Mouse (Mus musculus) stomach, embryonic 15.5 days (tissue): ENCODE data around the gene Fam78a. TPM values are rescaled to one million over a fixed set of nuclear protein-coding genes. Genes with fewer than 3 reads are reported as not detected.

Experiments used
- ATAC-seq: fragments of 200-750 bp; cut with Nextera tagmentation; 2 replicates; pipeline ENCODE4 v1.8.0; 2017; ENCODE audit warnings: low read depth, moderate number of reproducible peaks, moderate TSS enrichment; ENCODE audit not compliant: insufficient read depth, low FRiP score
- H3K27ac ChIP-seq: fragments of 300-500 bp; sonication (generic); 2 replicates; pipeline ENCODE4 v1.5.1; 2015; ENCODE audit warnings: mild to moderate bottlenecking, inconsistent platforms
- H3K27me3 ChIP-seq: fragments of 300-500 bp; sonication (generic); replicated peaks from 2 replicates; pipeline ENCODE4 v1.6.1; 2015; ENCODE audit warnings: inconsistent platforms
- H3K36me3 ChIP-seq: fragments of 300-500 bp; sonication (generic); 2 replicates; pipeline ENCODE4 v1.6.1; 2015; ENCODE audit warnings: inconsistent platforms
- H3K4me1 ChIP-seq: fragments of 300-500 bp; sonication (generic); 2 replicates; pipeline ENCODE4 v1.6.1; 2015; ENCODE audit warnings: inconsistent platforms
- H3K4me2 ChIP-seq: fragments of 300-500 bp; sonication (generic); 2 replicates; pipeline ENCODE4 v1.6.1; 2015; ENCODE audit warnings: mild to moderate bottlenecking, inconsistent platforms
- H3K4me3 ChIP-seq: fragments of 300-500 bp; sonication (generic); replicated peaks from 2 replicates; pipeline ENCODE4 v1.5.1; 2015; ENCODE audit warnings: inconsistent platforms
- H3K9ac ChIP-seq: fragments of 300-500 bp; sonication (generic); 2 replicates; pipeline ENCODE4 v1.6.1; 2015; ENCODE audit warnings: inconsistent platforms
- H3K9me3 ChIP-seq: fragments of 300-500 bp; sonication (generic); 2 replicates; pipeline ENCODE4 v1.6.1; 2016; ENCODE audit warnings: inconsistent platforms
- WGBS: fragments of 180-500 bp; shearing (Covaris S2); methylation state at CpG from one replicate; pipeline ENCODE4 v1.1.7; 2015; 5-methylcytosine and 5-hydroxymethylcytosine counted together
- polyA plus RNA-seq: library from polyadenylated mRNA; unstranded; fragments of >200 nt; fragmentation: Nextera tagmentation; extraction: Ambion mirVana; gene quantifications from 2 replicates; pipeline ENCODE4 v1.2.1, GENCODE M21; 2015

Gene Fam78a
- polyA plus RNA-seq = 1.7 and 2.2 TPM in 2 replicates

DNA sequence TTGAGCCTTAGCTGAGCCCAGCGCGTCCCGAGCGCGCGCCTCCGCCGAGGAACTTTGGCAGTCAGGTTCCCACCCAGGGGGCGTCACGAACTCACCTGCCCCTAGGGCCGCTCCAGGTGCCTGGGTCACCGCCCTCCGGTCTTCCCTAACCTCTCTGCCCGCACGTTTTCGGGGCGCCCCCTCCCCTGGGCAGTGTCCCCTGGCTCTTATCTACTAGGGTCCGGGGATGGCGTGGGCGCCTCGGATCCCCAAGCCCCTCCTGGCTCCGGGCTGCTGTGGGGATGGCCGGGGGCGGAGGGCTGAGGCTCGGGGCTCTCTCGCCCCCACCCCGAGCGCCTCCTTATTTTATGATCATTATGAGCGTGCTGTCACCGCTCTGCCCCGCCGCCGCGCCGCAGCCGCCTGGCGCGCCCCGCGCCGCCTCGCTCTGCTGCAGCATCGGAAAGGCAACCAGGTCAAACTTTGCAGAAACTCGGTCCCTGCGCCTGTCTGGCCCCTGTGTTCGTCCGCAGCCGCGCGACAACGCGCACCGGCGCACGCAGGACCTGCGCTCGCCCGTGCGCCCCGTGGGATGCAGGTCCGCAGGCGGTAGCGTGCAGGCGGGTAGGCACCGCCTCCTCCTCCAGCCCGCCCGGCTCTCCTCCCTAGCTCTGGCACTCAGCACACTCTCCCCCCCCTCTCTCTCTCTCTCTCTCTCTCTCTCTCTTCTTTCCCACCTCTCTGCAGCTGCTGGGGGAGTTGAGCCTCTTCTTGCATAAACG, at the start of gene Fam78a:
Gene Fam78a, minus strand, starts transcription at position 747 of the 761 bp plus-strand sequence.
- Histone ChIP-seq H3K4me1 (peaks cover 19% of the 10 kb centered on the region), H3K36me3 (no peaks in the 10 kb centered on the region), H3K27me3 (peaks cover 68% of the 10 kb centered on the region), H3K9ac (peak within 1 kb of the TSS; percentile 43; the same call in 1 of the 2 replicates), H3K27ac (no peak within 1 kb of the TSS), H3K4me3 (peak within 1 kb of the TSS; percentile 57), H3K4me2 (peak within 1 kb of the TSS; percentile 100), H3K9me3 (no peaks in the 10 kb centered on the region)
- peak; percentile 40; the same call in 1 of the 2 replicates for ATAC-seq
- WGBS = under 1% methylated on average over 67 of the region's 68 CpGs

- 11% methylated on average over 2 of the region's 2 CpGs for WGBS
- H3K4me1 ChIP-seq = peaks cover 3% of the 10 kb centered on the region; the same call in 1 of the 2 replicates
- ATAC-seq = no peak
Observed at GRCm38 (mm10) chr2:32134039-32134438, 49.4 kb upstream of the Fam78a start.

DNA sequence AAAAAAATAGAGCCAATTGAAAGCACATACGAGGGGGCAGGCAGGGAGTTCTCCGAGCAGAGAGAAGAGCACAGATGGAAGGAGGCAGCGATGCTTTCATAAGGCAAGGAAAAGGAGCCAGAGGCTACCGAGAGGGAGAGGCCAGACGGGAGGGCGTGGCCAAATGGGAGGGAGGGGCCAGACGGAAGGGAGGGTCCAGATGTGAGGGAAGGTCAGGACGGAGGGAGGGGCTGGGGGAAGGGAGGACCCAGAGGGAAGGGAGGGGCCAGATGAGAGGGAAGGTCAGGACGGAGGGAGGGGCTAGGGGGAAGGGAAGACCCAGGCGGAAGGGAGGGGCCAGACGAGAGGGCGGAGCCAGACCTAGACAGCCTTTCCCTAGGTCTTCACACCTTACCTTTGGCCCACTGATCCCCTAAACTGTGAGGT, 47.9 kb upstream of the Fam78a start:
- Histone ChIP-seq H3K27ac (no peak overlapping the region), H3K4me3 (no peak overlapping the region), H3K4me1 (peaks cover 9% of the 10 kb centered on the region), H3K9me3 (no peaks in the 10 kb centered on the region), H3K9ac (no peak overlapping the region), H3K27me3 (no peaks in the 10 kb centered on the region), H3K4me2 (peak overlapping the region; percentile 29; the same call in 1 of the 2 replicates), H3K36me3 (no peaks in the 10 kb centered on the region)
- WGBS = 7% methylated on average over 12 of the region's 12 CpGs
- ATAC-seq = peak; percentile 20

More at GRCm38 (mm10) chr2:32134039-32134438, 49.4 kb upstream of the Fam78a start:
- Histone ChIP-seq H3K27ac (no peak overlapping the region), H3K4me2 (no peak overlapping the region), H3K4me3 (no peak overlapping the region), H3K27me3 (no peaks in the 10 kb centered on the region), H3K9ac (no peak overlapping the region), H3K36me3 (no peaks in the 10 kb centered on the region), H3K9me3 (no peaks in the 10 kb centered on the region)

DNA sequence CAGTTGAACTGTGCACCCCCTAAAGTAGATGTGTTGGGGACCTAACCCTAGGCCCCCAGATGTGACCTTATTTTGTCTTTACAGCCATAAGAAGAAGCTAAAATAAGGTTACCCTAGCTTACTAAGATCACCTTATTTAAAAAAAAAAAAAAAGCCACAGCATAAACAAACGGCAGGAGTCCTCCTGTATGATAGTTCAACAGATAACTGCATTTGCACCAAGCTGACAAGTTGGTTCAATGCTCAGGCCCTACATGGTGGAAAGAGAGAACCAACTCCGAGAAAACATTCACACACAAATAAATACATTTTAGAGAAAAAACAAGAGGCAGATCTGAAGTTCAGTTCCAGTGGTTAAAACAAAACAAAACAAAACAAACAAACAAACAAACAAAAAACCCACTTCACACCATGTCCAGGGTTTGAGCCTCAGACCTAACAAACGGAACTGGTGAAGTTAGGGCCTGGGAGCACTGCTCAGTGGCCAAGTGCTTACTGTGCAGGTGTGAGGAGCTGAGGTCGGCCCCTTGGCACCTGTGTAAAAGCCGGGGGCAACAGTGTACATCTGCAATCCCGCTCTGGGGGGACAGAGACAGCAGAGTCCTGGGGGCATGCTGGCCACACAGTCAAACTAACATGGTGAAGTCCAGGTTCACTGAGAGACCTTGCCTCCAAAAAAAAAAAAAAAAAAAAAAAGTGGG, 47.4 kb upstream of the Fam78a start:
- no peak for ATAC-seq

DNA sequence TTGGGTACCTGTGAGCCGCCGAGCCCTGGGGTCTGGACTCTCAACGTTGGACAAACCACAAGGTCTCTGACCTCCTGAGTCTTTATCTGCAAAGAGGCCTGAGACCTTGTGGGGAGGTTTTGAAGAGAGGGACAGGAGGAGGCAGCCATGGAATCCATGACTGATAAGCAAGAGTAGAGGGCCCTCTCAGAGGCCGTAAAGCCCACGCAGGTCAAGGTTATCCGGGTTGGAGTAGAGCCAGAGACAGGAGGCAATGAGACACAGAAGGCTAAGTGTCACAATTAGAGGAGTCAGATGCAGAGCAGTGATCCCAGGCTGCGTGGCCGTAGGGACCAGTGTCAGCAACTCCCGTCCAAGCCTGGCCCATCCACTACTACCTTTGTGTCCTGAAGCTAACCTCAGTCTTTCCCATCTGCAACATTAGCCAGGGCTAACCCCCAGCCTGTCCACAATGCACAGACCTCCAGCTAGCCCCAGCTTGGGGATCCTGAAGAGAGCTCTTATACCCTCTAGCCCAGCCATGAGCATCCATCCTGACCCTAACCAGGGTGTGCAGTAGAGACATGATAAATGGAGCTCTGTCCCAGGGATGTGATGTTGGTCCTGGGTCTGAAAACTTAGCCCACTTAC, 46.7 kb upstream of the Fam78a start:
- WGBS = 67% methylated on average over 9 of the region's 9 CpGs
- H3K27me3 ChIP-seq = no peaks in the 10 kb centered on the region

More for the DNA sequence above, 47.4 kb upstream of the Fam78a start:
- Histone ChIP-seq H3K4me2 (no peak overlapping the region), H3K27me3 (no peaks in the 10 kb centered on the region), H3K4me3 (no peak overlapping the region), H3K9ac (no peak overlapping the region), H3K4me1 (peaks cover 9% of the 10 kb centered on the region), H3K36me3 (no peaks in the 10 kb centered on the region), H3K27ac (no peak overlapping the region), H3K9me3 (no peaks in the 10 kb centered on the region)
- WGBS = 58% methylated on average over 6 of the region's 6 CpGs

DNA sequence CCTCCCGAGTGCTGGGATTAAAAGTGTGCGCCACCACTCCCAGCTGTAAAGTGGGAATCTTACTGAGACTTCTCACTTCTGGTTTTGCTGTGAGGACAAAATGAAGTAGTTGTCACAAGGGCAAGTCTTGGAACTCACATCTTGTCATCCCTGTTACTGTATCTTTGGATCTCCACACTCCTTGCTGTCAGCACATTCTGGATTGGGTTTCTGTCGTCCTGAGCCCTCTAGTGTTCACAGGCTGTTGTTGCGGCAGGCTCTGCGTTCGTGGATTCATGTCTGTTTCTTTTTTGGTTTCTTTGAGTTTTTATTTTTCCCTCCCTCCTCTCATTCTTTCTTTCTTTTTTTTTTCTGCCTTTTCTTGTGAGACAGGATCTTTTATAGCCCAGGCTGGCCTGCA, 45.8 kb upstream of the Fam78a start:
- no peak overlapping the region for H3K9ac ChIP-seq
- no peak for ATAC-seq
- no peak overlapping the region for H3K27ac ChIP-seq
- 34% methylated on average over 6 of the region's 6 CpGs for WGBS
- H3K27me3 ChIP-seq = no peaks in the 10 kb centered on the region
- peak overlapping the region; percentile 27; the same call in 1 of the 2 replicates for H3K4me2 ChIP-seq
- H3K4me1 ChIP-seq = peaks cover 9% of the 10 kb centered on the region
- no peaks in the 10 kb centered on the region for H3K9me3 ChIP-seq
- H3K4me3 ChIP-seq = no peak overlapping the region
- H3K36me3 ChIP-seq = no peaks in the 10 kb centered on the region

More for the DNA sequence above, 46.7 kb upstream of the Fam78a start:
- ATAC-seq = no peak
- Histone ChIP-seq H3K9ac (no peak overlapping the region), H3K4me1 (peaks cover 9% of the 10 kb centered on the region), H3K36me3 (no peaks in the 10 kb centered on the region), H3K4me2 (no peak overlapping the region), H3K4me3 (no peak overlapping the region), H3K27ac (no peak overlapping the region), H3K9me3 (no peaks in the 10 kb centered on the region)

DNA sequence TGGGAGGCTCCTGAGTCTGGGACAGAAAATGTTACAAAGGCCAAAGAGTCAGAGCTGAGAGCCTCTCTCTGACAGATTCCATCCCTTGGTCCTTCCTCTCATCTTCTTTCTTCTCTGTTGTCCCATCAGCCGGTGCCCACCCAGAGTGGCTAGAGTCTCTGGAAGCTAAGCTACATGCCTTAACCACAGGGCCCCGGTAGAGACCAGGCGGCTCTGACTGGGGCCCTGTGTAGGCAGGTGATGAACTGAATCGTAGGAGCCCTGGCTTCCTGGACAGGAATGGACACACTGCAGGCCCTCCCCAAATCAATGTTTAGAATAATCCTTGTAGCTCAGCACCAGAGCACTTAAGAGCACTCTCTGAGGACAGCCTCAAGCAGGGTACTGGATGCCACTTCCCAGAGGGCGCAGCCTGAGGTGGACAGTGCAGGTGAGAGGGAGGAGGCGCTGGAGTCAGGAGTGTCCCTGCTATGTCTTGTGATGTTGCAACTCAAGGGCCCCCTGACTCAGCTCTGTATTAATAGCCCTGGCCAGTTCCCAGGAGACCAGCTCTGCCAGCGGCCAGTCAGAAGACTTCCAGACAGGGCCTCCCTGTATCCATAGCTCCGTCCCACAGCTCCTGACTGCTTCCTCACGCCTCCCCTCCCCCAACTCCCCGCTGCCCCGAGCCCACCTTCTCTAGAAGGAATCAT, 44.9 kb upstream of the Fam78a start:
- no peak overlapping the region for H3K9ac ChIP-seq
- H3K27me3 ChIP-seq = no peaks in the 10 kb centered on the region
- no peaks in the 10 kb centered on the region for H3K36me3 ChIP-seq
- no peaks in the 10 kb centered on the region for H3K9me3 ChIP-seq
- no peak for ATAC-seq
- no peak overlapping the region for H3K27ac ChIP-seq
- no peak overlapping the region for H3K4me3 ChIP-seq
- H3K4me2 ChIP-seq = no peak overlapping the region
- H3K4me1 ChIP-seq = peaks cover 9% of the 10 kb centered on the region
- 58% methylated on average over 11 of the region's 11 CpGs for WGBS

DNA sequence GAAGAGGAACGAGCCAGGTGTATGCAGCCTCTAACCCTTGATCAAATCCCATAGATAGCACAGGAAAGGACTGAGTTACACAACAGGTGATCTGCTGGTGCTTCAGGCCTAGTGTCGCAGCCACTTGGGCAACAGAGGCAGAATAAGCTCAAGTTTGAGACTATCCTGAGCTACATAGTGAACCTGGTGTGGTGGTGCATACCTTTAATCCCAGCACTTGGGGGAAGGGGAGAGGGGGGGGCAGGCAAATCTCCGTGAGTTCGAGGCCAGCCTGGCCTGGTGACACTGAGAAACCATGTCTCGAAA, 43.8 kb upstream of the Fam78a start:
- Histone ChIP-seq H3K36me3 (no peaks in the 10 kb centered on the region), H3K4me3 (no peak overlapping the region), H3K9me3 (no peaks in the 10 kb centered on the region), H3K27ac (no peak overlapping the region), H3K4me1 (peaks cover 9% of the 10 kb centered on the region), H3K9ac (no peak overlapping the region), H3K27me3 (no peaks in the 10 kb centered on the region), H3K4me2 (no peak overlapping the region)
- ATAC-seq = peak; percentile 31; the same call in 1 of the 2 replicates
- 77% methylated on average over 5 of the region's 5 CpGs for WGBS

- ATAC-seq = peak; percentile 91
- no peak overlapping the region for H3K27ac ChIP-seq
- H3K9me3 ChIP-seq = no peaks in the 10 kb centered on the region
- H3K27me3 ChIP-seq = no peaks in the 10 kb centered on the region
- peaks cover 9% of the 10 kb centered on the region for H3K4me1 ChIP-seq
- no peak overlapping the region for H3K9ac ChIP-seq
- H3K4me3 ChIP-seq = no peak overlapping the region
- WGBS = 21% methylated on average over 16 of the region's 16 CpGs
- H3K36me3 ChIP-seq = no peaks in the 10 kb centered on the region
- H3K4me2 ChIP-seq = no peak overlapping the region
Observed at GRCm38 (mm10) chr2:32127653-32128535, 43.2 kb upstream of the Fam78a start.

DNA sequence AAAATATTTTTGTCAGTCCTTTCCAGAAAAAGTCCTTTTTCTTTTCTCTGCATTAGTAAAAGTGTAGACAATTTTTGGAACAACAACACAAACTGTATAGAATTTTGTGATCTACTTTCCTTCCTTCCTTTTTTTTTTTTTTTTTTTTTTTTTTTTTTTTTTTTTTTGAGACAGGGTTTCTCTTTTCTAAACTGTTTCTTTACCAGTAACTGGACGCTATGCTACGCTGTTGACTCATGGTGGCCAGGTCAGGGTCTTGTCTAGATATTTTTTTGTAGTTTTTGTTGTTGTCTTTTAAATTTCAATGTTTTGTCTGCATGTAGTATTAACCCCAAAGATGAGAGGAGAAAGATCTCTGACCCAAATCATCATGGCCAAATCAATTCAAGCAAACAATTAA, 37.1 kb upstream of the Fam78a start:
- H3K36me3 ChIP-seq = no peaks in the 10 kb centered on the region
- H3K4me1 ChIP-seq = no peaks in the 10 kb centered on the region
- H3K27ac ChIP-seq = no peak overlapping the region
- 76% methylated on average over 2 of the region's 2 CpGs for WGBS
- no peak overlapping the region for H3K4me2 ChIP-seq
- ATAC-seq = no peak
- H3K4me3 ChIP-seq = no peak overlapping the region
- H3K9me3 ChIP-seq = no peaks in the 10 kb centered on the region
- no peaks in the 10 kb centered on the region for H3K27me3 ChIP-seq
- H3K9ac ChIP-seq = no peak overlapping the region

GRCm38 (mm10) chr2:32121150-32121549, 36.5 kb upstream of the Fam78a start:
- no peaks in the 10 kb centered on the region for H3K9me3 ChIP-seq
- H3K4me2 ChIP-seq = no peak overlapping the region
- H3K4me1 ChIP-seq = no peaks in the 10 kb centered on the region
- WGBS = 58% methylated on average over 5 of the region's 5 CpGs
- H3K27ac ChIP-seq = no peak overlapping the region
- H3K9ac ChIP-seq = no peak overlapping the region
- no peak overlapping the region for H3K4me3 ChIP-seq
- no peak; the same call in 1 of the 2 replicates for ATAC-seq
- no peaks in the 10 kb centered on the region for H3K27me3 ChIP-seq
- H3K36me3 ChIP-seq = no peaks in the 10 kb centered on the region
